Mouse (Mus musculus): ENCODE measurements around the gene Erp29. TPM values are rescaled to one million over a fixed set of nuclear protein-coding genes. Genes with fewer than 3 reads are reported as not detected.

The Erp29 gene
- polyA plus RNA-seq, 1 experiment = 86.0 TPM

GRCm38 (mm10) chr5:121477680-121478079 lies 25.4 kb upstream of the Erp29 start:
- TF ChIP-seq REST (IDR thresholded peaks at IDR 0.05; ENCODE audit: insufficient read depth, insufficient read length) = no peak
- no peak for TF ChIP-seq MYOG (IDR thresholded peaks at IDR 0.05; ENCODE audit: control insufficient read depth in 1 of 3, insufficient read depth in 1 of 3, insufficient read length in 2 of 3, low read depth in 2 of 3)
- TF ChIP-seq SRF (IDR thresholded peaks at IDR 0.05; ENCODE audit: control insufficient read depth, insufficient read length, low read depth) = no peak
- TF ChIP-seq MAX (IDR thresholded peaks at IDR 0.05; ENCODE audit: low read depth) = no peak
- TF ChIP-seq POLR2A (IDR thresholded peaks at IDR 0.05; ENCODE audit: insufficient read length, low read depth) = no peak
- TF ChIP-seq CEBPB (IDR thresholded peaks at IDR 0.05; ENCODE audit: insufficient read depth, poor library complexity, severe bottlenecking) = no peak
- no peak for TF ChIP-seq TCF3 (IDR thresholded peaks at IDR 0.05; ENCODE audit: insufficient read length, low read depth)
- no peak for TF ChIP-seq POLR2AphosphoS2 (IDR thresholded peaks at IDR 0.05; ENCODE audit: insufficient read length, low read depth)
- no peak for TF ChIP-seq MYOD1 (IDR thresholded peaks at IDR 0.05; ENCODE audit: control insufficient read depth in 1 of 3, insufficient read length in 2 of 3, low read depth in 2 of 3)
- no peak for TF ChIP-seq USF1 (IDR thresholded peaks at IDR 0.05; ENCODE audit: low read depth)
- no peak for TF ChIP-seq E2F4 (IDR thresholded peaks at IDR 0.05; ENCODE audit: insufficient read depth)
- TF ChIP-seq TCF12 (IDR thresholded peaks at IDR 0.05; ENCODE audit: insufficient read depth, poor library complexity, severe bottlenecking) = no peak
- H3K36me3 ChIP-seq (ENCODE audit: control insufficient read depth, insufficient read depth) = no peaks in the 10 kb centered on the region
- peaks cover 8% of the 10 kb centered on the region for H3K27me3 ChIP-seq (ENCODE audit: control insufficient read depth, insufficient read depth, insufficient read length)
- no peak overlapping the region for H3K4me2 ChIP-seq (ENCODE audit: low read depth)
- H3ac ChIP-seq (ENCODE audit: control insufficient read depth, insufficient read length) = no peak overlapping the region
- H3K79me2 ChIP-seq (ENCODE audit: control insufficient read depth, insufficient read depth) = no peaks in the 10 kb centered on the region
- no peak overlapping the region for H3K4me3 ChIP-seq

- Histone ChIP-seq H3K27me3 (ENCODE audit: control insufficient read depth, insufficient read depth, insufficient read length) (no peaks in the 10 kb centered on the region), H3K4me2 (ENCODE audit: low read depth) (no peak overlapping the region), H3K4me3 (no peak overlapping the region), H3ac (ENCODE audit: control insufficient read depth, insufficient read length) (no peak overlapping the region), H3K36me3 (ENCODE audit: control insufficient read depth, insufficient read depth) (no peaks in the 10 kb centered on the region), H3K79me2 (ENCODE audit: control insufficient read depth, insufficient read depth) (no peaks in the 10 kb centered on the region)
- TF ChIP-seq CEBPB (IDR thresholded peaks at IDR 0.05; ENCODE audit: insufficient read depth, poor library complexity, severe bottlenecking) (no peak), USF1 (IDR thresholded peaks at IDR 0.05; ENCODE audit: low read depth) (no peak), POLR2AphosphoS2 (IDR thresholded peaks at IDR 0.05; ENCODE audit: insufficient read length, low read depth) (no peak), MAX (IDR thresholded peaks at IDR 0.05; ENCODE audit: low read depth) (no peak)
Observed at GRCm38 (mm10) chr5:121476040-121476439, 23.7 kb upstream of the Erp29 start.

GRCm38 (mm10) chr5:121474610-121475009 lies 22.3 kb upstream of the Erp29 start:
- H3K36me3 ChIP-seq (ENCODE audit: control insufficient read depth, insufficient read depth) = no peaks in the 10 kb centered on the region
- H3K4me3 ChIP-seq = no peak overlapping the region
- H3K27me3 ChIP-seq (ENCODE audit: control insufficient read depth, insufficient read depth, insufficient read length) = no peaks in the 10 kb centered on the region
- no peak overlapping the region for H3ac ChIP-seq (ENCODE audit: control insufficient read depth, insufficient read length)
- TF ChIP-seq E2F4 (IDR thresholded peaks at IDR 0.05; ENCODE audit: insufficient read depth) = no peak
- no peak for TF ChIP-seq USF1 (IDR thresholded peaks at IDR 0.05; ENCODE audit: low read depth)
- TF ChIP-seq CEBPB (IDR thresholded peaks at IDR 0.05; ENCODE audit: insufficient read depth, poor library complexity, severe bottlenecking) = no peak
- no peak for TF ChIP-seq SRF (IDR thresholded peaks at IDR 0.05; ENCODE audit: control insufficient read depth, insufficient read length, low read depth)
- no peak for TF ChIP-seq MYOD1 (IDR thresholded peaks at IDR 0.05; ENCODE audit: control insufficient read depth in 1 of 3, insufficient read length in 2 of 3, low read depth in 2 of 3)
- TF ChIP-seq MAX (IDR thresholded peaks at IDR 0.05; ENCODE audit: low read depth) = no peak
- no peak for TF ChIP-seq TCF3 (IDR thresholded peaks at IDR 0.05; ENCODE audit: insufficient read length, low read depth)
- no peak for TF ChIP-seq TCF12 (IDR thresholded peaks at IDR 0.05; ENCODE audit: insufficient read depth, poor library complexity, severe bottlenecking)
- no peak for TF ChIP-seq REST (IDR thresholded peaks at IDR 0.05; ENCODE audit: insufficient read depth, insufficient read length)
- no peak for TF ChIP-seq POLR2AphosphoS2 (IDR thresholded peaks at IDR 0.05; ENCODE audit: insufficient read length, low read depth)
- no peak for TF ChIP-seq MYOG (IDR thresholded peaks at IDR 0.05; ENCODE audit: control insufficient read depth in 1 of 3, insufficient read depth in 1 of 3, insufficient read length in 2 of 3, low read depth in 2 of 3)
- TF ChIP-seq POLR2A (IDR thresholded peaks at IDR 0.05; ENCODE audit: insufficient read length, low read depth) = no peak
- no peaks in the 10 kb centered on the region for H3K79me2 ChIP-seq (ENCODE audit: control insufficient read depth, insufficient read depth)
- H3K4me2 ChIP-seq (ENCODE audit: low read depth) = no peak overlapping the region

- no peak overlapping the region for H3ac ChIP-seq (ENCODE audit: control insufficient read depth, insufficient read length)
- no peaks in the 10 kb centered on the region for H3K36me3 ChIP-seq (ENCODE audit: control insufficient read depth, insufficient read depth)
- no peaks in the 10 kb centered on the region for H3K79me2 ChIP-seq (ENCODE audit: control insufficient read depth, insufficient read depth)
- TF ChIP-seq USF1 (IDR thresholded peaks at IDR 0.05; ENCODE audit: low read depth) = no peak
- no peak for TF ChIP-seq E2F4 (IDR thresholded peaks at IDR 0.05; ENCODE audit: insufficient read depth)
- no peak for TF ChIP-seq MAX (IDR thresholded peaks at IDR 0.05; ENCODE audit: low read depth)
- TF ChIP-seq POLR2A (IDR thresholded peaks at IDR 0.05; ENCODE audit: insufficient read length, low read depth) = no peak
- TF ChIP-seq SRF (IDR thresholded peaks at IDR 0.05; ENCODE audit: control insufficient read depth, insufficient read length, low read depth) = no peak
- TF ChIP-seq POLR2AphosphoS2 (IDR thresholded peaks at IDR 0.05; ENCODE audit: insufficient read length, low read depth) = no peak
- no peak for TF ChIP-seq REST (IDR thresholded peaks at IDR 0.05; ENCODE audit: insufficient read depth, insufficient read length)
- TF ChIP-seq TCF12 (IDR thresholded peaks at IDR 0.05; ENCODE audit: insufficient read depth, poor library complexity, severe bottlenecking) = no peak
- TF ChIP-seq CEBPB (IDR thresholded peaks at IDR 0.05; ENCODE audit: insufficient read depth, poor library complexity, severe bottlenecking) = no peak
- no peak for TF ChIP-seq MYOD1 (IDR thresholded peaks at IDR 0.05; ENCODE audit: control insufficient read depth in 1 of 3, insufficient read length in 2 of 3, low read depth in 2 of 3)
- TF ChIP-seq TCF3 (IDR thresholded peaks at IDR 0.05; ENCODE audit: insufficient read length, low read depth) = no peak
- no peak overlapping the region for H3K4me2 ChIP-seq (ENCODE audit: low read depth)
- peaks cover 6% of the 10 kb centered on the region for H3K27me3 ChIP-seq (ENCODE audit: control insufficient read depth, insufficient read depth, insufficient read length)
- no peak overlapping the region for H3K4me3 ChIP-seq
Observed at GRCm38 (mm10) chr5:121472411-121472810, 20.1 kb upstream of the Erp29 start.

- Histone ChIP-seq H3K36me3 (ENCODE audit: control insufficient read depth, insufficient read depth) (no peaks in the 10 kb centered on the region), H3K4me2 (ENCODE audit: low read depth) (no peak overlapping the region), H3K79me2 (ENCODE audit: control insufficient read depth, insufficient read depth) (no peaks in the 10 kb centered on the region), H3K4me3 (no peak overlapping the region), H3K27me3 (ENCODE audit: control insufficient read depth, insufficient read depth, insufficient read length) (peaks cover 7% of the 10 kb centered on the region), H3ac (ENCODE audit: control insufficient read depth, insufficient read length) (no peak overlapping the region)
- TF ChIP-seq MYOG (IDR thresholded peaks at IDR 0.05; ENCODE audit: control insufficient read depth in 1 of 3, insufficient read depth in 1 of 3, insufficient read length in 2 of 3, low read depth in 2 of 3) (no peak), E2F4 (IDR thresholded peaks at IDR 0.05; ENCODE audit: insufficient read depth) (no peak), MAX (IDR thresholded peaks at IDR 0.05; ENCODE audit: low read depth) (no peak), MYOD1 (IDR thresholded peaks at IDR 0.05; ENCODE audit: control insufficient read depth in 1 of 3, insufficient read length in 2 of 3, low read depth in 2 of 3) (no peak), SRF (IDR thresholded peaks at IDR 0.05; ENCODE audit: control insufficient read depth, insufficient read length, low read depth) (no peak), TCF12 (IDR thresholded peaks at IDR 0.05; ENCODE audit: insufficient read depth, poor library complexity, severe bottlenecking) (no peak), USF1 (IDR thresholded peaks at IDR 0.05; ENCODE audit: low read depth) (no peak), TCF3 (IDR thresholded peaks at IDR 0.05; ENCODE audit: insufficient read length, low read depth) (no peak), POLR2A (IDR thresholded peaks at IDR 0.05; ENCODE audit: insufficient read length, low read depth) (no peak), REST (IDR thresholded peaks at IDR 0.05; ENCODE audit: insufficient read depth, insufficient read length) (no peak), POLR2AphosphoS2 (IDR thresholded peaks at IDR 0.05; ENCODE audit: insufficient read length, low read depth) (no peak), CEBPB (IDR thresholded peaks at IDR 0.05; ENCODE audit: insufficient read depth, poor library complexity, severe bottlenecking) (no peak)
Observed at GRCm38 (mm10) chr5:121469566-121469965, 17.3 kb upstream of the Erp29 start.

Measured in myocyte (in vitro differentiated cells).